Mouse (Mus musculus): Measurements from ENCODE around the gene Hoxc13.

DNA sequence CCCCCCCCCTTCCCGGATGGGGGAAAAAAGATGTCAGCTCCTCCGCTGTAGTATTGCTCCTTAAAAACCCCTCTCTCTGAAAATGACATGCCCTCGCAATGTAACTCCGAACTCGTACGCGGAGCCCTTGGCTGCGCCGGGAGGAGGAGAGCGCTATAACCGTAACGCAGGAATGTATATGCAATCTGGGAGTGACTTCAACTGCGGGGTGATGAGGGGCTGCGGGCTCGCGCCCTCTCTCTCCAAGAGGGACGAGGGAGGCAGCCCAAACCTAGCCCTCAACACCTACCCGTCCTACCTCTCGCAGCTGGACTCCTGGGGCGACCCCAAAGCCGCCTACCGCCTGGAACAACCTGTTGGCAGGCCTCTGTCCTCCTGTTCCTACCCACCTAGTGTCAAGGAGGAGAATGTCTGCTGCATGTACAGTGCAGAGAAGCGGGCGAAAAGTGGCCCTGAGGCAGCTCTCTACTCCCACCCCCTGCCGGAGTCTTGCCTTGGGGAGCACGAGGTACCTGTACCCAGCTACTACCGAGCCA lies 45.9 kb downstream of the Hoxc13 start, which contains the start of gene Hoxc10:
- TF ChIP-seq CTCF (IDR thresholded peaks at IDR 0.05; ENCODE audit: borderline replicate concordance, insufficient read depth, low read depth, low read length) (no peak), POLR2A (IDR thresholded peaks at IDR 0.05; ENCODE audit: borderline replicate concordance, insufficient read depth, low read length) (no peak)

Measured in cerebellum, adult 2 months (tissue).